Mouse (Mus musculus): ENCODE data around the gene Foxn1.

DNA sequence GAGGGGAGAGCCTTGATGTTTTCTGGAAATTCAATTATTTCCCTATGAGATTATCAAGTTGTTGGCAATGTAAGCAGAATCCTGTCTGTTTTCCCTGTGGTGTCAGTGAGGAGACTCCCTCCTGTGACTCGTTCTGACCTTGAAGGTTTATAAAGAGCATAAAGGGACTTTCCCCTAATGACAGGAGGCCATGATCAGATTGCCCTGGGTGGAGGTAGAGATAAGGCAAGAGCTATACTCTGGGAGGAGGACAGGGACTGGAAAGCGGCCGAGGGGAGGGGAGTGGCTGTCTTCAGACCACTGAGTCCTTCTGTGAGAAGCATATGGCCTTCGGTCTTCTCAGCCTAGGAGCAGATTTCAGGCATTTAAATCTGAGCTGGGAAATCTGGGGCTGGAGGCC, 47.7 kb upstream of the Foxn1 start:
- TF ChIP-seq CTCF (IDR thresholded peaks at IDR 0.05; ENCODE audit: low read depth, low read length) = no peak
- no peak for TF ChIP-seq POLR2A (IDR thresholded peaks at IDR 0.05; ENCODE audit: extremely low read depth, insufficient read depth, low read length)

All from liver, adult 2 months (tissue).